Mouse (Mus musculus) CH12.LX (cell line): ENCODE results near the gene Daglb. TPM values are rescaled to one million over a fixed set of nuclear protein-coding genes. Genes with fewer than 3 reads are reported as not detected.

ENCODE experiments used
- DNase-seq: peaks from one replicate; pipeline ENCODE4 v3.0.0-alpha.2; 2013; ENCODE audit errors: extremely low read depth
- H3K27ac ChIP-seq: 2 replicates; pipeline ENCODE4 v1.5.1; 2012; ENCODE audit warnings: low read depth, mild to moderate bottlenecking, control low read depth, moderate library complexity; ENCODE audit not compliant: insufficient read depth
- H3K27me3 ChIP-seq: replicated peaks from 2 replicates; pipeline ENCODE3; 2012; ENCODE audit warnings: inconsistent platforms
- H3K36me3 ChIP-seq, 2 experiments: replicated peaks in 1 of 2; 2 replicates each; pipeline versions ENCODE3 to v1.6.1; 2012; ENCODE audit warnings: inconsistent platforms in 1 of 2, low read length in 1 of 2, mild to moderate bottlenecking in 1 of 2, mixed read lengths in 1 of 2, moderate library complexity in 1 of 2; ENCODE audit not compliant: control insufficient read depth in 1 of 2, insufficient read depth in 1 of 2
- H3K4me1 ChIP-seq, 2 experiments: 2 replicates each; pipeline ENCODE4 v1.6.1; 2012; ENCODE audit warnings: inconsistent platforms in 1 of 2, moderate library complexity in 1 of 2; ENCODE audit not compliant: insufficient read depth in 2 of 2, control insufficient read depth in 1 of 2
- H3K4me2 ChIP-seq: 2 replicates; pipeline ENCODE4 v1.6.1; 2012; ENCODE audit warnings: low read depth, mild to moderate bottlenecking, control low read depth; ENCODE audit not compliant: poor library complexity, insufficient read depth, severe bottlenecking
- H3K4me3 ChIP-seq, 3 experiments: fragments of 150-350 bp in 1 of 3; sonication (generic) in 1 of 3; replicated peaks in 1 of 3; 2 replicates each; pipeline versions ENCODE3 to v1.5.1; 2011 to 2012; ENCODE audit warnings: low read depth in 2 of 3, low read length in 2 of 3, mild to moderate bottlenecking in 2 of 3, moderate library complexity in 2 of 3, control low read depth in 1 of 3, improper control_type of control experiment in 1 of 3, inconsistent platforms in 1 of 3, mixed read lengths in 1 of 3; ENCODE audit not compliant: poor library complexity in 1 of 3
- H3K79me2 ChIP-seq: replicated peaks from 2 replicates; pipeline ENCODE4 v1.6.1; 2012; ENCODE audit warnings: mild to moderate bottlenecking, moderate library complexity; ENCODE audit not compliant: control insufficient read depth, poor library complexity, insufficient read depth, severe bottlenecking; ENCODE audit errors: extremely low read depth
- H3K9ac ChIP-seq: 2 replicates; pipeline ENCODE4 v1.6.1; 2012; ENCODE audit warnings: low read depth, mild to moderate bottlenecking, control low read depth, moderate library complexity; ENCODE audit not compliant: insufficient read depth
- H3K9me3 ChIP-seq: replicated peaks from 2 replicates; pipeline ENCODE3; 2012; ENCODE audit warnings: low read length, inconsistent platforms, mixed read lengths
- BHLHE40 ChIP-seq: IDR thresholded peaks from 2 replicates; pipeline ENCODE4 v1.6.1; 2011; ENCODE audit warnings: mild to moderate bottlenecking, low read depth, low read length, improper control_type of control experiment
- CHD1 ChIP-seq: IDR thresholded peaks from 2 replicates; pipeline ENCODE4 v1.6.1; 2012; ENCODE audit warnings: low read depth, low read length, improper control_type of control experiment, inconsistent platforms
- CHD2 ChIP-seq: IDR thresholded peaks from 2 replicates; pipeline ENCODE4 v1.6.1; 2011; ENCODE audit warnings: low read length, improper control_type of control experiment
- CTCF ChIP-seq, 2 experiments: IDR thresholded peaks in 1 of 2; conservative IDR thresholded peaks in 1 of 2; 2 replicates each; pipeline ENCODE4 v1.5.1; 2011 to 2012; ENCODE audit warnings: low read depth in 2 of 2, low read length in 2 of 2, improper control_type of control experiment in 1 of 2, inconsistent platforms in 1 of 2, mild to moderate bottlenecking in 1 of 2, moderate library complexity in 1 of 2
- ELF1 ChIP-seq: IDR thresholded peaks from 2 replicates; pipeline ENCODE4 v1.6.1; 2014; ENCODE audit warnings: low read depth, mild to moderate bottlenecking, inconsistent platforms, low read length, improper control_type of control experiment
- HCFC1 ChIP-seq: IDR thresholded peaks from 2 replicates; pipeline ENCODE4 v1.6.1; 2012; ENCODE audit warnings: low read depth, mild to moderate bottlenecking, inconsistent platforms, low read length, improper control_type of control experiment
- JUN ChIP-seq: IDR thresholded peaks from 2 replicates; pipeline ENCODE4 v1.6.1; 2011; ENCODE audit warnings: low read depth, mild to moderate bottlenecking, low read length, improper control_type of control experiment, moderate library complexity; ENCODE audit not compliant: insufficient read depth
- JUND ChIP-seq: conservative IDR thresholded peaks from 2 replicates; pipeline ENCODE4 v1.6.1; 2011; ENCODE audit warnings: low read depth, low read length, improper control_type of control experiment
- KAT2A ChIP-seq: IDR thresholded peaks from 2 replicates; pipeline ENCODE4 v1.6.1; 2012; ENCODE audit warnings: low read length, improper control_type of control experiment, inconsistent platforms; ENCODE audit not compliant: insufficient replicate concordance
- MAFK ChIP-seq: IDR thresholded peaks from 2 replicates; pipeline ENCODE4 v1.6.1; 2011; ENCODE audit warnings: low read length, improper control_type of control experiment; ENCODE audit not compliant: insufficient replicate concordance
- MAX ChIP-seq: IDR thresholded peaks from 2 replicates; pipeline ENCODE4 v1.6.1; 2011; ENCODE audit warnings: low read length, improper control_type of control experiment
- MAZ ChIP-seq: IDR thresholded peaks from 2 replicates; pipeline ENCODE4 v1.6.1; 2012; ENCODE audit warnings: low read depth, mild to moderate bottlenecking, inconsistent platforms, low read length, improper control_type of control experiment, moderate library complexity
- NELFE ChIP-seq: IDR thresholded peaks from 2 replicates; pipeline ENCODE4 v1.6.1; 2011; ENCODE audit warnings: low read depth, low read length, improper control_type of control experiment
- PAX5 ChIP-seq: IDR thresholded peaks from 2 replicates; pipeline ENCODE4 v1.6.1; 2012; ENCODE audit warnings: low read length, inconsistent platforms, mixed read lengths
- RAD21 ChIP-seq: IDR thresholded peaks from 2 replicates; pipeline ENCODE4 v1.6.1; 2011; ENCODE audit warnings: low read depth, mild to moderate bottlenecking, low read length, improper control_type of control experiment, moderate library complexity
- SIN3A ChIP-seq: IDR thresholded peaks from 2 replicates; pipeline ENCODE4 v1.6.1; 2012; ENCODE audit warnings: low read length, improper control_type of control experiment, inconsistent platforms
- SMC3 ChIP-seq: IDR thresholded peaks from 2 replicates; pipeline ENCODE4 v1.6.1; 2011; ENCODE audit warnings: low read depth, low read length, improper control_type of control experiment
- TCF12 ChIP-seq: IDR thresholded peaks from 2 replicates; pipeline ENCODE4 v1.6.1; 2014; ENCODE audit warnings: low read depth, mild to moderate bottlenecking, inconsistent platforms, low read length, improper control_type of control experiment
- ZMIZ1 ChIP-seq: IDR thresholded peaks from 2 replicates; pipeline ENCODE4 v1.6.1; 2012; ENCODE audit warnings: low read depth, mild to moderate bottlenecking, inconsistent platforms, low read length, improper control_type of control experiment
- dilution Hi-C: fragments of 300-500 bp; cut with MboI; formaldehyde crosslinking; loops from 2 replicates; pipeline ENCODE4 v1.14.3; 2020; ENCODE audit warnings: low sequenced_read_pairs; ENCODE audit not compliant: extremely low pct_unique_long_range_greater_than_20kb, extremely low pct_ligation_motif_present
- in situ Hi-C: fragments of 300-500 bp; cut with MboI; formaldehyde crosslinking; loops from 3 replicates; pipeline ENCODE4 v1.14.3; 2019; ENCODE audit warnings: low sequenced_read_pairs, low pct_ligation_motif_present, low pct_unique_long_range_greater_than_20kb, mixed read lengths
- polyA plus RNA-seq: library from polyadenylated mRNA; unstranded; fragments of >175 nt; gene quantifications from 2 replicates; pipeline ENCODE4 v1.2.1, GENCODE M21; 2012; ENCODE audit warnings: low read depth; ENCODE audit not compliant: insufficient read length
- total RNA-seq, 2 experiments: library from RNA; depleted of rRNA; stranded (reverse); fragments of 300-350 nt in 1 of 2; fragments of >200 nt in 1 of 2; gene quantifications; 2 replicates each; pipeline ENCODE4 v1.2.3; 2012 to 2014

Daglb gene
- total and polyA plus RNA-seq, 3 experiments: 10.4 to 11.9 (median 11.4) TPM

DNA sequence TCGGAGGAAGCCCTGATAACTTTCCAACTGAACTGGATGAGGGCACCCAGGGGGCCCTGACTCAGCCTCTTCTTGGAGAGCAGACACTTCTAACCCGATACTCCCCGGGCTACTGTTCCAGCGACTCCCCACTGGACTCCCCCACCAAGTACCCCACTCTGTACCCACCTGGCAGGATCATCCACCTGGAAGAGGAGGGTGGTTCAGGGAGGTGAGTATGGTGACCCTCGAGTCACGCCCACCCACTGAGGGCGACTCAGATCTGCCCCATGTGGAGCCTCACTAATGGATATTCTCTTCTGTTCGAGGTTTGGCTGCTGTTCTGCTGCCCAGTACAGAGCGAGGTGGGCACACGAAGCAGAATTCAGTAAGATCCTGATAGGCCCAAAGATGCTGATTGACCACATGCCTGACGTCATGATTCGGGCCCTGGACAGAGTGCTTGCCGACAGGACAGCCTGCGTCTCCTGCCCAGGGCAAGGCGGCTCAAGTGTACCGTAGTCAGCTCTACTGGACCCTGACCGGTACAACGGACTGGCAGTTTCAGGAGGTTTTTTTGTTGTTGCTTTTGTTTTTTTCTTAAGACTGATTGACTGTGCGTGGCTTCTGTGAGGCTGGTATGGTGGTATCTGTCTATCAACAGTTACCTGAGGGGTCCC is 38.6 kb downstream of the Daglb start (continued):
- no peak for TF ChIP-seq NELFE

DNA sequence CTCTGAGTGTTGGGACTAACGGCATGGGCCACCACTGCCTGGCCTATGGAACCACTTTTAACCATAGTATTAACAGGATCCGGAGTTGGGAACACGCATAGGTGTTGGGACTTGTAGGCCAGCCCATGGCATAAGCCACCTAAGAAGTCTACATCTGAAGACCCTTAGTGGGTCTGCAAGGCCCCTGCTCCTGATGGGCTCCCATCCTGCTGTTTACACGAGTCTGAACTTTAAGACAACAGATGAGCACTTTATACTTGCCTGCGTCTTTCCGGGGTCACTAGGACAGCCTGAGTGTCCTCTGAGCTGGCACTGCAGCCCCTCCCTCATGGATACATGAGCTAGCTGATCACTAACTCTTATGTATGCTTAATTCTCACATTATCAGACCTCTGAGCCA is 39.4 kb downstream of the Daglb start:
- Histone ChIP-seq H3K79me2 (no peaks in the 10 kb centered on the region), H3K4me1 (peaks cover 0 to 19% of the 10 kb centered on the region in 2 experiments; a peak in 1 of 4 replicates), H3K4me3 (no peak overlapping the region), H3K36me3 (peaks cover 59 to 89% of the 10 kb centered on the region in 2 experiments), H3K27me3 (no peaks in the 10 kb centered on the region), H3K9me3 (no peaks in the 10 kb centered on the region), H3K9ac (no peak overlapping the region), H3K27ac (no peak overlapping the region), H3K4me2 (no peak overlapping the region)
- in situ Hi-C loops (loop anchor here (5.0 kb wide), 2 partner anchors 36 to 49 kb away; no protein-coding TSS in a partner anchor), dilution Hi-C loops (no loop called here)
- TF ChIP-seq TCF12 (no peak), BHLHE40 (no peak), JUND (no peak), SIN3A (no peak), HCFC1 (no peak)
- DNase-seq: no peak

DNA sequence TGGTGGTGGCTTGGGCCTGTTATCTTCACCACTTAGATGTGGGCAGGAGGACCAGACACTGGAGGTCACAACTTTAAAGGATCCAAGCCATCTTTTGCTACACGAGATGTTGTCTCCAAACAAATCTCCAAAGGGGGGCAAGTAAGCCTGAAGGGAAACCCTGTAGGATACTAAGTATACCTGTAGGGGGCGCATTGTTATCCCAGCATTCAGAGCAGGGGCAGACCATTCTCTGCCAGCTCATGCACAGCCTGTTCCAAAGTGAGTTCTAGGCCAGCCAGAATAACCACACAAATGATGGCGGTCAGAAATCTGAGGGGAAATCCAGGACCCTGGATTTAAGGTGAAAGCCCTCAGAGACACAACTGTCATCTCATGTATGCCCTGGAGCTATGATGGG is 40.1 kb downstream of the Daglb start:
- H3K79me2 ChIP-seq: peaks cover 6% of the 10 kb centered on the region
- peaks cover 0 to 16% of the 10 kb centered on the region in 2 experiments; a peak in 1 of 4 replicates for H3K4me1 ChIP-seq
- H3K9me3 ChIP-seq: no peaks in the 10 kb centered on the region
- H3K9ac ChIP-seq: no peak overlapping the region
- no peaks in the 10 kb centered on the region for H3K27me3 ChIP-seq
- H3K4me3 ChIP-seq: no peak overlapping the region
- peaks cover 57 to 89% of the 10 kb centered on the region in 2 experiments for H3K36me3 ChIP-seq
- no peak overlapping the region for H3K27ac ChIP-seq
- no peak overlapping the region for H3K4me2 ChIP-seq
- in situ Hi-C loops: loop anchor here (5.0 kb wide), 2 partner anchors 37 to 48 kb away; no protein-coding TSS in a partner anchor
- dilution Hi-C loops: no loop called here
- no peak for TF ChIP-seq CHD1
- TF ChIP-seq CTCF (conservative IDR thresholded peaks at IDR 0.05 in 1 of 2, IDR thresholded peaks at IDR 0.05 in 1 of 2; ENCODE audit: low read depth in 2 of 2, low read length in 2 of 2): peak; percentile 47 to 67
- peak; percentile 48 for TF ChIP-seq SMC3
- TF ChIP-seq HCFC1: no peak
- TF ChIP-seq RAD21: peak; percentile 21
- peak; percentile 45 for DNase-seq

DNA sequence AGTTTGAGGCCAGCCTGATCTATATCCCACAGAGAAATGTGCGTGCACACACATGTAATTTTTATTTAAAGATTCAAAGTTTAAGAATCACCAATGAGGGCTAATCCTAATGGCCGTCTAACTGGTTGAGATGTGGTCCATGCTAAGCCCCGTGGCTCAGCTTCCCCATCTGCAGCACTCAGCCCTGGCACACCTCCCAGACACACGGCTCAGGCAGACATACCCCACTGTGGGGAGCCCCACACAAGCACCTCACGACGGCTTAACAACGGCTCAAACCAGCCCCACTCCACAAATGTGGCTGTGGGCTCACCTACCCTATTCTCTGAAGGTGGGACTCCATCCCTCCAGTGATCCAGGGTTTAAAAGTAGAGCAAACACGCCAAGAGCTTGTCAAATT is 40.7 kb downstream of the Daglb start:
- in situ Hi-C loops (no loop called here), dilution Hi-C loops (no loop called here)
- Histone ChIP-seq H3K9ac (no peak overlapping the region), H3K9me3 (no peaks in the 10 kb centered on the region), H3K4me3 (no peak overlapping the region), H3K4me1 (peaks cover 0 to 11% of the 10 kb centered on the region in 2 experiments; a peak in 1 of 4 replicates), H3K4me2 (no peak overlapping the region), H3K27me3 (no peaks in the 10 kb centered on the region), H3K27ac (no peak overlapping the region), H3K36me3 (peaks cover 57 to 89% of the 10 kb centered on the region in 2 experiments), H3K79me2 (peaks cover 7% of the 10 kb centered on the region)
- no peak for TF ChIP-seq KAT2A
- no peak for TF ChIP-seq CHD2
- no peak for TF ChIP-seq JUN
- TF ChIP-seq MAX: no peak
- no peak for TF ChIP-seq PAX5
- TF ChIP-seq CTCF (conservative IDR thresholded peaks at IDR 0.05 in 1 of 2, IDR thresholded peaks at IDR 0.05 in 1 of 2; ENCODE audit: low read depth in 2 of 2, low read length in 2 of 2): no peak
- TF ChIP-seq ELF1: no peak
- TF ChIP-seq MAZ: no peak
- TF ChIP-seq ZMIZ1: no peak
- no peak for TF ChIP-seq MAFK
- no peak for DNase-seq
